Mouse (Mus musculus) stomach, postnatal 0 days (tissue): Measurements from ENCODE around the gene Ccdc93. TPM values are rescaled to one million over a fixed set of nuclear protein-coding genes. Genes with fewer than 3 reads are reported as not detected.
A peak's percentile ranks its signal among the peaks of the same experiment; 100 is the strongest.

Experiments
- ATAC-seq: fragments of 200-750 bp; cut with Nextera tagmentation; 2 replicates; pipeline ENCODE4 v1.8.0; 2017; ENCODE audit not compliant: low FRiP score, low TSS enrichment
- DNase-seq: peaks from one replicate; pipeline ENCODE4 v3.0.0-alpha.2; 2016; ENCODE audit warnings: low spot score
- H3K27ac ChIP-seq: fragments of 300-500 bp; sonication (generic); replicated peaks from 2 replicates; pipeline ENCODE4 v1.5.1; 2014; ENCODE audit warnings: mild to moderate bottlenecking, control low read depth
- H3K27me3 ChIP-seq: fragments of 300-500 bp; sonication (generic); 2 replicates; pipeline ENCODE4 v1.6.1; 2014; ENCODE audit warnings: low read length; ENCODE audit not compliant: control insufficient read depth, insufficient read depth
- H3K36me3 ChIP-seq: fragments of 300-500 bp; sonication (generic); 2 replicates; pipeline ENCODE4 v1.6.1; 2014; ENCODE audit warnings: low read length, mixed read lengths; ENCODE audit not compliant: control insufficient read depth, insufficient read depth
- H3K4me1 ChIP-seq: fragments of 300-500 bp; sonication (generic); replicated peaks from 2 replicates; pipeline ENCODE4 v1.6.1; 2014; ENCODE audit warnings: antibody characterized with exemption; ENCODE audit not compliant: control insufficient read depth, insufficient read depth
- H3K4me2 ChIP-seq: fragments of 300-500 bp; sonication (generic); replicated peaks from 2 replicates; pipeline ENCODE4 v1.6.1; 2014; ENCODE audit warnings: low read depth, mild to moderate bottlenecking, control low read depth, moderate library complexity
- H3K4me3 ChIP-seq: fragments of 300-500 bp; sonication (generic); 2 replicates; pipeline ENCODE4 v1.5.1; 2014; ENCODE audit warnings: low read depth, low read length, control low read depth
- H3K9ac ChIP-seq: fragments of 300-500 bp; sonication (generic); 2 replicates; pipeline ENCODE4 v1.6.1; 2014; ENCODE audit warnings: mild to moderate bottlenecking, low read length, control low read depth, mixed read lengths
- H3K9me3 ChIP-seq: fragments of 300-500 bp; sonication (generic); 2 replicates; pipeline ENCODE4 v1.6.1; 2016; ENCODE audit warnings: low read length; ENCODE audit not compliant: control insufficient read depth
- CTCF ChIP-seq: IDR thresholded peaks from 2 replicates; pipeline ENCODE4 v1.5.1; 2016; ENCODE audit warnings: antibody characterized with exemption, low read depth, mild to moderate bottlenecking, moderate library complexity
- EP300 ChIP-seq: optimal IDR thresholded peaks from 2 replicates; pipeline ENCODE3; 2016; ENCODE audit warnings: antibody characterized with exemption
- WGBS: fragments of 180-500 bp; shearing (Covaris S2); extraction: QIAGEN DNeasy Blood & Tissue Kit; methylation state at CpG from one replicate; pipeline ENCODE4 v1.1.7; 2014; 5-methylcytosine and 5-hydroxymethylcytosine counted together
- polyA plus RNA-seq: library from polyadenylated mRNA; unstranded; fragments of >200 nt; fragmentation: Nextera tagmentation; extraction: Ambion mirVana; gene quantifications from 2 replicates; pipeline ENCODE4 v1.2.1, GENCODE M21; 2015

Ccdc93 gene
- polyA plus RNA-seq, 1 experiment from 2014 or later: 4.6 TPM

GRCm38 (mm10) chr1:121452498-121452897 lies 21.6 kb downstream of the Ccdc93 start:
- no peaks in the 10 kb centered on the region for H3K4me1 ChIP-seq
- no peak overlapping the region for H3K9ac ChIP-seq
- peaks cover 10% of the 10 kb centered on the region for H3K36me3 ChIP-seq
- no peak overlapping the region for H3K4me2 ChIP-seq
- H3K27me3 ChIP-seq: no peaks in the 10 kb centered on the region
- DNase-seq: no peak
- ATAC-seq: no peak
- no peak for TF ChIP-seq EP300
- TF ChIP-seq CTCF: no peak
- WGBS: 71% methylated on average over 6 of the region's 6 CpGs
- H3K4me3 ChIP-seq: no peak overlapping the region
- H3K27ac ChIP-seq: no peak overlapping the region
- no peaks in the 10 kb centered on the region for H3K9me3 ChIP-seq

GRCm38 (mm10) chr1:121453053-121453452 lies 22.2 kb downstream of the Ccdc93 start:
- DNase-seq: no peak
- Histone ChIP-seq H3K36me3 (peaks cover 6% of the 10 kb centered on the region), H3K27me3 (no peaks in the 10 kb centered on the region), H3K9ac (no peak overlapping the region), H3K27ac (no peak overlapping the region), H3K9me3 (no peaks in the 10 kb centered on the region), H3K4me1 (no peaks in the 10 kb centered on the region), H3K4me2 (no peak overlapping the region), H3K4me3 (no peak overlapping the region)
- no peak for TF ChIP-seq CTCF
- TF ChIP-seq EP300: no peak
- no peak for ATAC-seq
- WGBS: 81% methylated on average over 4 of the region's 4 CpGs

- Histone ChIP-seq H3K4me1 (no peaks in the 10 kb centered on the region), H3K9me3 (no peaks in the 10 kb centered on the region), H3K27ac (no peak overlapping the region), H3K4me3 (no peak overlapping the region), H3K9ac (no peak overlapping the region), H3K27me3 (no peaks in the 10 kb centered on the region), H3K36me3 (peaks cover 4% of the 10 kb centered on the region; the same call in 1 of the 2 replicates), H3K4me2 (no peak overlapping the region)
- DNase-seq: no peak
- no peak for TF ChIP-seq EP300
- TF ChIP-seq CTCF: no peak
- no peak for ATAC-seq
- WGBS: 52% methylated on average over 6 of the region's 6 CpGs
Observed at GRCm38 (mm10) chr1:121454951-121455350, 24.1 kb downstream of the Ccdc93 start.

GRCm38 (mm10) chr1:121460077-121460476 lies 29.2 kb downstream of the Ccdc93 start:
- no peak overlapping the region for H3K27ac ChIP-seq
- DNase-seq (no peak), ATAC-seq (no peak)
- WGBS: 70% methylated on average over 6 of the region's 6 CpGs
- TF ChIP-seq CTCF (peak; percentile 43), EP300 (no peak)
- no peaks in the 10 kb centered on the region for H3K27me3 ChIP-seq
- H3K4me2 ChIP-seq: no peak overlapping the region
- H3K4me3 ChIP-seq: no peak overlapping the region
- H3K9me3 ChIP-seq: no peaks in the 10 kb centered on the region
- H3K36me3 ChIP-seq: peaks cover 10% of the 10 kb centered on the region; the same call in 1 of the 2 replicates
- H3K9ac ChIP-seq: no peak overlapping the region
- no peaks in the 10 kb centered on the region for H3K4me1 ChIP-seq

- TF ChIP-seq CTCF: no peak
- H3K9ac ChIP-seq: no peak overlapping the region
- no peaks in the 10 kb centered on the region for H3K27me3 ChIP-seq
- no peak for DNase-seq
- H3K4me2 ChIP-seq: no peak overlapping the region
- H3K27ac ChIP-seq: no peak overlapping the region
- no peak for ATAC-seq
- no peaks in the 10 kb centered on the region for H3K9me3 ChIP-seq
- no peaks in the 10 kb centered on the region for H3K4me1 ChIP-seq
- 87% methylated on average over 7 of the region's 7 CpGs for WGBS
- no peak overlapping the region for H3K4me3 ChIP-seq
- H3K36me3 ChIP-seq: peaks cover 10% of the 10 kb centered on the region; the same call in 1 of the 2 replicates
Observed at GRCm38 (mm10) chr1:121461895-121462294, 31.0 kb downstream of the Ccdc93 start.

- ATAC-seq: peak; percentile 73
- Histone ChIP-seq H3K9ac (no peak overlapping the region), H3K27me3 (no peaks in the 10 kb centered on the region), H3K9me3 (no peaks in the 10 kb centered on the region), H3K4me2 (no peak overlapping the region), H3K4me3 (no peak overlapping the region), H3K27ac (no peak overlapping the region), H3K4me1 (no peaks in the 10 kb centered on the region), H3K36me3 (peaks cover 10% of the 10 kb centered on the region; the same call in 1 of the 2 replicates)
- 50% methylated on average over 1 of the region's 1 CpGs for WGBS
- TF ChIP-seq CTCF (no peak), EP300 (no peak)
- peak; percentile 21 for DNase-seq
Observed at GRCm38 (mm10) chr1:121462643-121463042, 31.8 kb downstream of the Ccdc93 start.
